Mouse (Mus musculus): ENCODE measurements around the gene Rnf24. TPM values are rescaled to one million over a fixed set of nuclear protein-coding genes. Genes with fewer than 3 reads are reported as not detected.
A peak's percentile ranks its signal among the peaks of the same experiment; 100 is the strongest.

Rnf24 gene
- polyA plus RNA-seq, 1 experiment = 21.8 TPM

DNA sequence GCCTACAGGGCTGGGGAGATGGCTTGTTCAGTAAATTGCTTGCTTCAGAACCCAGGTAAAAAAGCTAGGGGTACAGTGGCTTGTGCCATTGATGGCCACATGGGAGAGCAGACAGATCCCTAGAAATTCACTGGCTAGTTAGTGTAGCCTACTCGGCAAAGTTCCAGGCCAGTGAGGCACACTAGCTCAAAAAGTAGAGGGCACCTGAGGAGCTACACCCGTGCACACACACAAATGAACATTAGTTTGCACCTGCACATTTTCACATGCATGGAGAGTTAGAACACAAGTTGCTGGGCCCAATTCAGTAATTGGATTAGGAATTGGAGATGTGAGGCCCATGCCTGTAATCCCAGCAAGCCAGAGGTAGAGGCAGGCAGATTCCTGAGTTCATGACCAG, 87.6 kb downstream of the Rnf24 start:
- DNase-seq (ENCODE audit: extremely low spot score in 1 of 2, low spot score in 1 of 2) = no peak

DNA sequence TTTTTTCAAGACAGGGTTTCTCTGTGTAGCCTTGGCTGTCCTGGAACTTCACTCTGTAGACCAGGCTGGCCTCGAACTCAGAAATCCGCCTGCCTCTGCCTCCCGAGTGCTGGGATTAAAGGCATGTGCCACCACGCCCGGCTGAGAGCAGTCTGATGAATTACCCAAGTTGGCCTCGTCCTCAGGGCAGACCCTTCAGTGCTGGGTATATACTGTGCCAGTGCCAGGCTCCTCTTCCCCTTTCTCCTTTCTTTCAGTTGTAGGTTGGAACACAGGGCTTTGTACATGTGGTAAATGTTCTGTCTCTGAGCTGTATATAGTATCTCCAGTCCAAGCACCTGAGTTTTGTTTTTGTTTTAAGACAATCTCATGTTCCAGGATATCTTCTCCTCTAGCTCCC, 88.7 kb downstream of the Rnf24 start:
- no peak for DNase-seq (ENCODE audit: extremely low spot score in 1 of 2, low spot score in 1 of 2)

DNA sequence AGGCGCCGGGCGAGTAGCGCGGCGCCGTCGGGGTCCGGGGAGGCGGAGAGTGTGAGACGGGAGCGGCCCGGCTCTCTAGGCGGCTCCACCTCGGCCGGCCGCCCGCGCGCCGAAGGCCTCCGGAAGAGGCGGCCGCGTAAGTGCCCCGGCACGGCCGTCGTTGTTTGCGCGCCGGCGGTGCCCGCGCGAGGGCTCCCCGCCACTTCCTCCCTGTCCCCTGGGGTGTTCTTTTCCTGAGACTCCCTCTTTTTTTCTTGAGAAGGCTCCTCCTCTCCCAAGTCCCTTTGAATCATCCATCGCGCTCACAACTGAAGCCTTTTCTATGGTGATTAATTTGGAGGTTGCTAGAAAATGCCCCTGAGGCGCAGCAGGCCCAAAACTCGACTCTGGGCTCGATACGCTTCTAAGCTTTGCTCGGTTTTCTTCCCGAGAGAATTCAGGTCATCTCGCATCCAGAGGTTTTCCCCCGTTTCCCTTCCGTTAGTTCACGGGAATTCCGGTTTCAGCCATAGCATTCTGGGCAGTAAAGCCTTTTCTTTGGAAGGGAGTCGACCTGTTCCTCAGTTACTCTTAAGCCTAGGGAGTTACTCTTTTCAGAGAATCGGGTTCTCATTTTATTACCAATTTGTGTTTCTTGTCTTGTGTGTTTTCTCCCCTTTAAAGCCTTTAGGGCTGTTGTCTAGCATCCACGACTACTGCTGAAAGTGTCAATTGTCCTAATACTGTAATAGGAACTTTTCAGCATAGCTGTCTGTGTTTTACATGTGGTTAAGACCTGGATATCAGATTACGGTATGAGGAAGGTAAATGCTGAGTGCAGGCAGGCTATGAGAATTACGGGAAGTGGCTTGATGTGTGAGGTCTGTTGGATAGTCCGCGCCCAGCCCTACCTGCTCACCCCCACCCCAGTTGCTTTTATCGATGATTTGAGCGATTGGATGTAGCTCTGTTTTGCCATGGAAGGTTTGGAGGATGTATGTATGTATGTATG, 89.7 kb downstream of the Rnf24 start:
- DNase-seq (ENCODE audit: extremely low spot score in 1 of 2, low spot score in 1 of 2) = peak in 1 of 2 experiments; percentile 50

DNA sequence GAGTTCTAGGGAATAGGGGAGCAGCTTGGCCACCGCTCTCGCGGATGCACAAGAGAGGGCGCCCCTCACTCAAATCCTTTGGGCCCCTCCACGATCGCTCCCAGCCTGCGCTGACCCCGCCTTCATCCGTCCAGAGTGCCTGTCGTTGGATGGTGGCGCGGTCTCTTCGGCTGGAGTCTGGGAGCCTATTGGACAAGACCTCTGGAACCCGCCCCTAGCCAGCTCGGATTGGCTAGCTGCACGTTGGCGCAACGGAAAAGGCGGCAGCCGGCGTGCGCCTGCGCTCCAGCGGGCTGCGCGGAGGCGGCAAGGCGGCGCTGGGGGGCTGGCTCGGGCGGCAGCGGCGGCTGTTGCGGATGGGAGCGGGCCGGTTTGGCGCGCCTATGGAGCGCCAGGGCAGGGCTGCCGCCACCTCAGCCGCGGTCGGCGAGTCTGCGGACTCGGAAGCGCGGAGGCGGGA, 90.4 kb downstream of the Rnf24 start, which contains the start of gene Pank2:
Gene Pank2 (plus strand): TSS at position 283 of the 460 bp plus-strand sequence.
- peak; percentile 98 to 99 for DNase-seq (ENCODE audit: extremely low spot score in 1 of 2, low spot score in 1 of 2)

DNA sequence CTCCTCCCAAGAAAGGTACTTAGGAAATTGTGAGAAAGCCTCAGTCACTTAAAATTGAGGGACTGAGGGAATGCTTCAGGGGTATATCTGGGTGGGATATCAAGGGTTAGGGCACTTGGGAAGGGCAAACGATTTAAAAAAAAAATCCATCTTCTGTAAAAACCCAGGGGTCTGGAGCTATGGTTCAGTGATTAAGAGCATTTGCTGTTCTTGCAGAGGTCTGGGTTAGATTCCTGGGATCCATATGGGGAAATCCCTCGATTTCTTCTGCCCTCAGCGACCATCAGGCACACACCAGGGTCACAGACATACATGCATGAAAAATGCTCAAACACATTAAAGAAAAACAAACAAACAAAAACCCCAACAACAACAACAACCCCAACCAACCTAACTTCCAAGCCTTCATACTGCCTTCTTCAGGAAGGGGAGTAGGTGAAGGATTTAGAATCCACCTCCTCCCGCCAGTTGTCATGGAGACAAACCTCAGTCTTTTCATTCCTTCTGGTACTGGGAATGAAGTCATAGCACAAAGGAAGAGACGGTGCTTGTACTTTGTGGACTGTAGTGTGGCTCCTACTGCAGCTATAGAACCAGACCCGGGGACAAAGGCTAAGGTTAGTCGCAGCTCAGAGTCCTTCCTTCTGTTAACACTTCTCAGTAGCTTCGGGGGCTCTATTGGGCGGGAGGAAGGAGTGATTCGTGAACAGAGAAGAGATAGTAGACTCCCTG, 91.0 kb downstream of the Rnf24 start:
- DNase-seq (ENCODE audit: extremely low spot score in 1 of 2, low spot score in 1 of 2) = peak; percentile 46 to 71

DNA sequence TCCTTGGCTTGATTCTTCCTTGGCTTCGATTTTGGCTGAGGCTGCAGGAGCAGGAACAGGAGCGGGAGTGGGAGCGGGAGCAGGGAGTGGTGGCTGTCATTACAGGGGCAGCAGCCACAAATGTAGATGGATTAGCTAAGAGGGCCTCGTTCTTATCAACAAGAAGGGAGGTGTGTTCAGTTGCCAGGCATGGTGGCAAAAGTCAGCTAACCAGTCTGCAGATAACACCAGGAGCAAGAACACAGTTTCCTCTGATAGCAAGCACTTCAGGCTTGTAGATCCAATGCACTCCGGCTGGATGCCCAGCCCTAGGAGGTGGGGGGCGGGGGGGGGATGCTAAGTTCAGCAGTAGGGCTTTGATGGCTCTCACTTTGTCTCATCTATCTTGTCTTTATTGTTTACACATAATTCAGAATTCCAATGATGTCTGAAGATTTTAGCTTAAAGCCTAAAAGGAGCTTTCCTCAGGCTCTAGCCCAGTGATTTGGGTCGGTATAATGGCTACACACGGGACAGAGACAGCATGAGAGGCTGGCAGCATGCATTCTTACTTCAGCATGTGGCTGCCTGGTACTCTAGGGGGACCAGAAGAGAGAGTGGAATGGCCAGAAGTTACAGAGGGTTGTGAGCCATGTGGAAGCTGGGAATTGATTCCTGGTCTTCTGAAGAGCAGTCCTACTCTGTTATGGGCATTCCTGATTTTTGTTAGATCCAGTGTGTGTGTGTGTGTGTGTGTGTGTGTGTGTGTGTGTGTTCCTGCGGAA, 92.0 kb downstream of the Rnf24 start:
- DNase-seq (ENCODE audit: extremely low spot score in 1 of 2, low spot score in 1 of 2) = no peak

DNA sequence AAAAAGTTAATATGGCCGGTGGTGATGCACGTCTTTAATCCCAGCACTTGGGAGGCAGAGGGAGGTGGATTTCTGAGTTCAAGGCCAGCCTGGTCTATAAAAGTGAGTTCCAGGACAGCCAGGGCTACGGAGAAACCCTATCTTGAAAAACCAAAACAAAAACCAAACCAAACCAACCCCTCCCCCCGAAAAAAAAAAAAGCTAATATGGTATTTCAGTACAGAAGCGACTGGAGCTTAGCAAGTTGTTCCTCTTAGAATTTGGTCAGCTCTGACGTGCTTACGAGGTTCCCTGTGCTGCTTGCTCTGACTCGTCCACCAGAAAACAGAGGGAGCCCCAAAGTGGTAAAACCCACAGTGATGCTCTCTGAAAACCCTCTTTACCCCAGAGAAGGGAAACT, 94.0 kb downstream of the Rnf24 start:
- no peak for DNase-seq (ENCODE audit: extremely low spot score in 1 of 2, low spot score in 1 of 2)

DNA sequence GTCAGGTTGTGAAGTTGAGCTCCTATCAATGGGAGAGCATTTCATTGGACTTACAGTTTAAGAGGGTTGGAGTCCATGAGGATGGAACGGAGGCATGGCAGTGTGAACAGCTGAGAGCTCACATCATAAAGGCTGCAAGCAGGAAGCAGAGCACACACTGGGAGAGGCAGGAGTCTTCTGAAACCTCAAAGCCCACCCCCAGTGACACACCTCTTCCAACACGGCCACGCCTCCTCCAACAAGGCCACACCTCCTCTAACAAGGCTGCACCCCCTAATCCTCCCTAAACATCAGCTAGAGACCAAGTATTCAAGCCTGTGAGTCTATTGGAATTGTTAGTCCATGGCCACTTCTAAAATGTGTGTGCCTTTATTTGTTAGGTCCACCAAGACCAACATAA, 97.0 kb downstream of the Rnf24 start:
- no peak for DNase-seq (ENCODE audit: extremely low spot score in 1 of 2, low spot score in 1 of 2)

DNA sequence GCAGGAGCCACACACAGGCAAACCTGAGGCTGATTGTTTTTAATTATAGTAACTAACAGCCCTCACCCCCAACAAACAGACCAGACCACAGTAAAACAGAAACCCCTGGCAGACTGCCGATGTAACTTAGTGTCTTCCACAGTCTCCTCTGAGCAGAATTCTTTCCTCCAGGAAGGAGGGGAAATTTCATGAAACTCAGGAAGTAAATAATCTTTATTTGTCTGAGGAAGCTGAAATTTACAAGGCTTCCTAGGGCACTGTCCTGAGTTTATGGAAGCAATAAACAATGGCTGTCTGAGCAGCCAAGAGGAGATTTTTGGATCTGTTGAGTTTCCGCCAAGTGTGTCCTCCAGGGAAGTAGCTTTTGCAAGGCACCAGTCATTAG, 98.4 kb downstream of the Rnf24 start:
- no peak for DNase-seq (ENCODE audit: extremely low spot score in 1 of 2, low spot score in 1 of 2)

DNA sequence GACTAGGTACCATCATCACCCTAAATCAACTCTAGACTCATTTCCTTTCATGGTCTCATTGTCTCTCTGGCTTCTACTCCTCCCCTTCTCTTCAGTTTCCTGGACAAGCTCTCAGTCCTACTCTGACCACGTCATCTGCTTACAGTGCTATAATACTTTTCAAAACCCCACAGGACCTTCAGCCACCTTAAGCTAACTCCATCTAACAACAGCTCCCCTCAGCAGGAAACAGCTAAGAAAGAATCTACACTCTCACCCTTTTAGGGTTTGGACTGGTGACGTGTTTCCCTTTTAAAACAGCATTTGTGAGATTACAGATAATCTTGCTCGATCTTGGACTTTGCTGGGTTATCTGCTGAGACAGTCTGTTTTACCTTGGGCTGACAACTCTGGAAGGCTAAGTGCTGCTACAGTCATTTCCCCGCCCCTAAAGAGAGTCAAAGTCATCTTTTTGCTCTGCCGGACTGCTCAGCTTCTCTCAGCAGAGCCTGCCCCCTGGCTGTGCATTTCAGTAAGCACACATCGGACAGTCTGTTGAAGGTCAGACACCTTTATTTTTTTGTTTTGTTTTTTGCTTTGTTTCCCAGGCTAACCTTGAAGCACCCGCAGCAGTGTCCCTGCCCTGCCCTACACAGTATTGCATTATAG, 98.9 kb downstream of the Rnf24 start:
- DNase-seq (ENCODE audit: extremely low spot score in 1 of 2, low spot score in 1 of 2) = no peak

Other genes with a start within 250 kb of the Rnf24 start
- 9.7 and 10.5 TPM in 2 replicates for gene Hspa12b, start 225.6 kb downstream of the Rnf24 start, polyA plus RNA-seq (2012; rRNA removed)
- gene Gm11037, start 219.4 kb downstream of the Rnf24 start, polyA plus RNA-seq (2012; rRNA removed) = not detected in 2 replicates
- gene 1700037H04Rik, start 192.8 kb downstream of the Rnf24 start, polyA plus RNA-seq (2012; rRNA removed) = 104 and 114 TPM in 2 replicates
- 73.7 and 79.6 TPM in 2 replicates for gene Cenpb, start 172.8 kb downstream of the Rnf24 start, polyA plus RNA-seq (2012; rRNA removed)
- gene Cdc25b, start 165.9 kb downstream of the Rnf24 start, polyA plus RNA-seq (2012; rRNA removed) = 22.8 and 27.6 TPM in 2 replicates
- gene Spef1, start 165.6 kb downstream of the Rnf24 start, polyA plus RNA-seq (2012; rRNA removed) = 9.5 and 10.0 TPM in 2 replicates
- 47.2 and 68.7 TPM in 2 replicates for gene Ap5s1, start 145.8 kb downstream of the Rnf24 start, polyA plus RNA-seq (2012; rRNA removed)
- gene Mavs, start 118.8 kb downstream of the Rnf24 start, polyA plus RNA-seq (2012; rRNA removed) = 8.2 and 8.6 TPM in 2 replicates
- gene Pank2, start 90.4 kb downstream of the Rnf24 start, polyA plus RNA-seq (2012; rRNA removed) = 37.7 and 38.9 TPM in 2 replicates
- 72.0 and 73.5 TPM in 2 replicates for gene Smox, start 138.6 kb upstream of the Rnf24 start, polyA plus RNA-seq (2012; rRNA removed)
- gene Adra1d, start 209.4 kb upstream of the Rnf24 start, polyA plus RNA-seq (2012; rRNA removed) = 18.6 and 25.7 TPM in 2 replicates

All from frontal cortex, adult 2 months (tissue).